Mouse (Mus musculus): Measurements from ENCODE around the gene Kbtbd7.
"Not testable (repeated sequence)": the region's sequence is repeated elsewhere in the genome, so short reads cannot be mapped to it uniquely, and the experiment has no call there.

Kbtbd7 gene

DNA sequence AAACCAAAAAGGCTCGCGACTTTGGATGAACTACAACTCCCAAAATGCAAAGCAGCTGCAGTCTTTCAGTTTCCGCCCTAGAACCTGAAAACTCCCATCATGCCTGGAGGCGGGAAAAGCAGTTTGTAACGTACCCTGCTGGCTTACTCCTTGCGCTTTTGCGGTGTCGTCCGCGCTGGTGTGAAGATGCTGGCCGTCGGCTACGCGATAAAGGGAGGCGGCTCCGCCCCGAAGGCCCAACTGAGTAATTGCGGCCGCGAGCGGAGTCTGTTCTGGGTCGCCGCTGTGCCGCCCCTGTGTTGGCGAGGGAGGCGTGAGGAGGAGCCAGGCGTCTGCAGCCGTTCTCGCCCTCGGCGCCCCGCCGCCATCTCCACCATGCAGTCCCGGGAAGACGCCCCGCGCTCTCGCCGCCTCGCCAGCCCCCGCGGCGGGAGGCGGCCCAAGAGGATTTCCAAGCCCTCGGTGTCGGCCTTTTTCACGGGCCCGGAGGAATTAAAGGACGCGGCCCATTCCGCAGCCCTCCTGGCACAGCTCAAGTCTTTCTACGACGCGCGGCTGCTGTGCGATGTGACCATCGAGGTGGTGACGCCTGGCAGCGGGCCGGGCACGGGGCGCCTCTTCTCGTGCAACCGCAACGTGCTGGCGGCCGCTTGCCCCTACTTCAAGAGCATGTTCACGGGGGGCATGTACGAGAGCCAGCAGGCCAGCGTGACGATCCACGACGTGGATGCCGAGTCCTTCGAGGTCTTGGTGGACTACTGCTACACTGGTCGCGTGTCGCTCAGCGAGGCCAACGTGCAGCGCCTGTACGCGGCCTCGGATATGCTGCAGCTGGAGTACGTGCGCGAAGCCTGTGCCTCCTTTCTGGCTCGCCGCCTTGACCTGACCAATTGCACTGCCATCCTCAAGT lies 25.6 kb downstream of the Kbtbd7 start, which contains the start of gene Kbtbd6:
Kbtbd6 (plus strand) TSS at position 155 of the 910 bp plus-strand sequence.
- DNase-seq = peak; percentile 82

DNA sequence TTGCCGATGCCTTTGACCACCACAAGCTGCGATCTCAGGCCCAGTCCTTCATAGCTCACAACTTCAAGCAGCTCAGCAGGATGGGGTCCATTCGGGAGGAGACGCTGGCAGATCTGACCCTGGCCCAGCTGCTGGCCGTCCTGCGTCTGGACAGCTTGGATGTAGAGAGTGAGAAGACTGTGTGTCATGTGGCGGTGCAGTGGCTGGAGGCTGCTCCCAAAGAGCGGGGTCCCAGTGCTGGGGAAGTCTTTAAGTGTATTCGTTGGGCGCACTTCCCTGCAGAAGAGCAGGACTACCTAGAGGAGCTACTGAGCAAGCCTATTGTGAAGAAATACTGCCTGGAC lies 26.3 kb downstream of the Kbtbd7 start:
- not testable (repeated sequence) for DNase-seq

DNA sequence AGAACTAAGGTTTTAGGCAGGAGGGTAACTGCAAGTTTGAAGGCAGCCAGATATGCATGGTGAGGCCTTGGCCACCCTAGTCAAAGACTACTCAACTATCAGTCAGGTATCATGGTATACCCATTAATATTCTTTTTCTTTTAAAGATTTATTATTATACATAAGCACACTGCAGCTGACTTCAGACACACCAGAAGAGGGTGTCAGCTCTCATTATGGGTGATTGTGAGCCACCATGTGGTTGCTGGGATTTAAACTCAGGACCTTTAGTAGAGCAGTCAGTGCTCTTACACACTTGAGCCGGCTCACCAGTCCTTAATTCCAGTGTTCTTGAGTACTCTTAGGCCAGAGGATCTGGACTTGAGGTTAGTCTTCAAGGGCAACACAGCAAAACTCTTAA lies 34.1 kb downstream of the Kbtbd7 start:
- no peak for DNase-seq

DNA sequence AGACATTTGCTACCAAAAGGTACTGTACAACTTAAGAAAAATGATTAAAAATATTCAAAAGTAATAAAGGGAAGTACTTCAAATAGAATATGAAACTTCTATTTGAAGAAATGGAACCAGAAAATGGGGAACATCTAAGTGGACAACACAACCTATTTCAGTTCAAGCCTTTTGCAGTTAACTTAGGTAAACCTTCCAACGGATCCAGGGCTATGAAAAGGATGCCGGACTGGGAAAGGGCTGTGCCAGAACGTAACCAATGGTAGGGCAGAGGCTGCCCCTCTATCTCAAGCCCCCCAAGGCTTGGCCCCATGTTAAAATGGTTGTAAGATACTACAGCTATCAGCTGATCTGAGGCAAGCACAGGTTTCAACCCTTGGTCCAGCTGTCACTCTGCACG lies 34.7 kb downstream of the Kbtbd7 start:
- no peak for DNase-seq

DNA sequence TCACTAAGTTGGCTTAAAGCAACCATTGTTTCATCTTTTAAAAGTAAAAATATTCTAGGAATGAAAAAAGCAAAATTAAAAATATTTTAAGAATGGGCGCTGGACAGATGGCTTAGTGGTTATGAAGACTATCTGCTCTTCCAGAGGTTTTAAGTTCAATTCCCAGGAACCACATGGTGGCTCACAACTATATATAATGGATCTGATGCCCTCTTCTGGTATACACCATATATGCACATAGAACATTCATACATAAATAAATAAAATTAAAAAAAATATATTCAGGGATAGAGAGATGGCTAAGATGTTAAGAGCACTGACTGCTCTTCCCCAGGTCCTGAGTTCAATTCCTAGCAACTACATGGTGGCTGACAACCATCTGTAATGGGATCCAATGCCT lies 39.3 kb downstream of the Kbtbd7 start:
- no peak for DNase-seq

DNA sequence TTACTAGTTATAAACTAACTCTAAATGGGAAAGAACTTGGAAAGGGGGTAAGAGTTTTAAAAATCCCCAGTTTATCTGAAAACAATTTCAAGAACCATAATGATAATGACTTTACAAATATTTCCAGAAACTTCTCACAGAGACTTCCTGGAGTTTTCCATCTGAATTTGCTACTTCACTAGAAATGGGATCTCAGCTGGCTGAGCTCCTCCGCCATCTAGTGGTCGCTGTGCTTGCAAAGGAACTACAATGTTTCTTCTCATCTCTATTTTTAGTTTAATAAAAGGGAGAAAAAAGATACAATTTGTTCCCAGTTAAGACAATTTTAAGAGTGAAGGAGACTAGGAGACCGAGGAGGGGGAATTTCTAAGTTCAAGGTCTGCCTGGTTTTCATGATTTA lies 41.3 kb downstream of the Kbtbd7 start:
- DNase-seq = peak; percentile 75

DNA sequence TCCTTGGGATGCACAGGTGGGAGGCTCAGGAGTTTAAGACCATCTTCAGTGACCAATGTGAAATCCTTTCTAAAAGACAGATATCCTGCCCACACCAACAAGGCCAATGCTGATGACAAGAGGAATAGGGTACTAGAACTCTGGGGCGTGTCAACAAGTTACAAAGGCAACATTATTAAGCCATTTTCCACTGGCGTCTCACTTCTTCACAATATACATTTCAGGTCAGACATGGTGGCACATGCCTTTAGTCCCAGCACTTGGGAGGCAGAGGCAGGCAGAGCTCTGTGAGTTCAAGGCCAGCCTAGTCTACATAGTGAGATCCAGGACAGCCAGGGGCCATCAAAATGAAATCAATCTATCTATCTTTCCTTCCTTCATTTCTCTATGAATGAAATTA lies 47.1 kb downstream of the Kbtbd7 start:
- no peak for DNase-seq
